Mouse (Mus musculus) thymus, postnatal 14 days (tissue): ENCODE data around the gene Pfkfb3.
A peak's percentile ranks its signal among the peaks of the same experiment; 100 is the strongest.
"Not testable (repeated sequence)": the region's sequence is repeated elsewhere in the genome, so short reads cannot be mapped to it uniquely, and the experiment has no call there.

Experiments used
- DNase-seq: peaks from one replicate; pipeline ENCODE4 v3.0.0; 2021

Gene Pfkfb3

DNA sequence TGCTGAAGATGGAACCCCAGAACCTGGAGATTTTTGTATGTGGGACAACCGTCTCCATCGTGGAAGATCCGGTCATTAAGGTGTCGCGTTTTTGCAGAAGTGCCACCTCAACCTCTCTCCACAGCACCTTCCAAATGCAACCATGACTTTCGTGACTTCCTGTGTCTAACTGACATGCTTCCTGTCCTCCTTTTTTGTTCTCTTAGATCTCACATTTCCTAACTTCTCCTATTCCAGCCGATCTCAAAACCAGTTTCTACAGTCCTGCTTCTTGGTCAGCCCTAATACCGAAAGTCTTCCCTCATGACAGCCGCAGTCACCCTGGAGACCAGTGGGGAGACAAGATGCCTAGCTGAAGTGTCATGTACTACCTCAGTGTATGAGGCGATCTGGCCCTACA is 5.4 kb downstream of the Pfkfb3 start:
- peak; percentile 40 for DNase-seq

DNA sequence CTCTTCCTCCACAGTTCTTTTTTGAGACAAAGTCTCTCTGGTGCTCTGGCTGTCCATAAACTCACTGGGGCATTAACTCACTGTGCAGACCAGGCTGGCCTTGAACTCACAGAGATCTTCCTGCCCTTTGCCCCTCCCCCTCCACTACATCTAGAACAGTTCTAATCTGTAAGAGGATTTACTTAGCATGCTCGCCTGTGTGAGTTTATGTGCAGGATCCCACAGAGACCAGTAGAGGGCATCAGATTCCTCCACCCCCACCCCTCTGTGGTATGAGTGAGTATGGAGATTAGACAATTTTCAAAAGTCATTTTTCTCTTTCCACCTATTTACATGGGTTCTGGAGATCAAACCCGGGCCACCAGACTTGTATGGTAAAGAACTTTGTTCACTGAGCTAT is 6.3 kb downstream of the Pfkfb3 start:
- DNase-seq, result peak; percentile 65

DNA sequence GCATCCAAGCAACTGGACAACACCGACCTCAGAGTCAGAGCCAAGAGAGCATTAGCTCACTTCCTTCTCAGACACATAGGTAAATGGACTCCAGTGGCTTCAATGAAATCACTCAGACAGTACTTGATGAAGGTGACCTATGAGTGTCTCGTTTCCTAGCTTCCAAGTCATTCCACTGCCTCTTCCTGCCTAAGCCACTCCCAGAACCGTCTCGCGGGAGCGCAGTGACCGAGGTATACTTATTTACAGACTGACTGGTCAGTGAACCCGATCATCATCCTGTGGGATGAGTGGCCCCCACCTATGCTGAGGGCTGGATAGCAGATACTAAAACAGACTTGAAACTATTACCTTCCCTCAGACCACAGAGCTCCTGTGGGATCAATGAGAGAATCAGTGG is 7.8 kb downstream of the Pfkfb3 start:
- no peak for DNase-seq

DNA sequence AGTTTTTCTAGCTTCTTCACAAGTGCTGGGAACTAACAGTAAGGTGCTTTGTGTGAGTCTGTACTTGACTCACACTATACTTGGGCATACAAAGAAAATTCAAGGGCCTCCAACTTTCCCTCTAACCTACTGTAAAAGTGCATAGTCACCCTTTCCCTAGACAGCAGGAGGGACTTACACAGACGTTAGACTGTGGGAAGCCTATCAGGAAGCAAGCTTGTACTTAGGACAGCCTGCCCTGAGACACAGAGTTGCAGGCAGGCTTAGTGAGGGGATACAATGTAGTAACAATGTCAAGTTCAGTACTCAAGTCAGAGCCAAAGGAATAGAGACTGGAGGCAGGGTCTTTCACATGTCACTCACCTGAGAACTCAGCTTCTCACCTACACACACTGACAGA is 8.5 kb downstream of the Pfkfb3 start:
- DNase-seq, result no peak

DNA sequence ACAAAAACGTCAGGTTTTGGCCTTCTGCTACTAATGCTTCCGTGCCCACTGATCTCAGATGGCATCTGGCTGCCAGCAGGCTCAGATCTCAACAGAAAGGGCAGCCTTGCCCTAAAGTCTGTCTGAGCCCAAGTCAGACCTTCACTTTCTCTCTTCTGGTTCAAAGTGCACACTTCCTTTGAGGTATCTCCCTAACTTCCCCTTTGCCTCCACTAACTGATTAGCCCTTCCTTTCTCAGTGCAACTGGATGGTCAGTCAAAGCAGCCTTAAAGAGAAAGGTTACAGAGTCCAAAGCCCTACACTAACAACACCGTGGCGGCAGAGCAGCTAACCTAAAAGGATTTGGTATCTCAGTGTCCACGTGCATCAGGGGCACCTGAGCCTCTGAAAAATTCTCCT is 9.5 kb downstream of the Pfkfb3 start:
- no peak for DNase-seq

DNA sequence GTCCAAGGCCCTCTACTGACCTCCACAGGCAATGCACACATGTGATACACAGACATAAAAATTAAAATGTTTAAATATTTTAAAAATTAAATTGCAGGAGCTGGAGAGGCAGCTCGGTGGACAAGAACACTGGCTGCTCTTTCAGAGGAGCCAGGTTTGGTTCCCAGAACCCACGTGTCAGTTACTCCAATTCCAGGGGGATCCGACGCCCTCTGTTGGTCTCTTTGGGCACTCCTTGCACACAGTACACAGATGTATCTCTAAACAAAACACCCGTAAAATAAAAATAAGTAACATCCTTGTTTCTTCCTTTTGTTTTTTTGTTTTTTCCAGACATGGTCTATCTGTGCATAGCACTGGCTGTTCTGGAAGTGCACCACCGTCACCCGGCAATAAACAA is 10.7 kb downstream of the Pfkfb3 start:
- no peak for DNase-seq

DNA sequence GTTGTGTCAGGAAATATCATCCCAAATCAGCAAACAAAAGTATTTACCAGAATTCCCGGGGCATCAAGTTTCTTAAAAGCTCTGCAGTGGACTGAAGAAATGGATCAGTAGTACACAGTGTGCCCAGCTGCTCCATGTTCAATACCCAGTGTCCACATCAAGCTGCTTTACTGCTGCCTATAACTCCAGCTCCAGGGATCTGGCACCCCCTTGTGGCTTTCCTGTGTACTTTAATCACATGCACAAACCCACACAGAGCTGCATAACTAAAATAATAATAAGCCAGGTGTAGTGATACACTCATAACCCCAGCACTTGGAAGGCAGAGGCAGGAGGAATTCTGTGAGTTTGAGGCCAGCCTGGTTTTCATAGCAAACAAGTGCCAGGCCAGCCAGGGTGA is 11.2 kb downstream of the Pfkfb3 start:
- peak; percentile 75 for DNase-seq

DNA sequence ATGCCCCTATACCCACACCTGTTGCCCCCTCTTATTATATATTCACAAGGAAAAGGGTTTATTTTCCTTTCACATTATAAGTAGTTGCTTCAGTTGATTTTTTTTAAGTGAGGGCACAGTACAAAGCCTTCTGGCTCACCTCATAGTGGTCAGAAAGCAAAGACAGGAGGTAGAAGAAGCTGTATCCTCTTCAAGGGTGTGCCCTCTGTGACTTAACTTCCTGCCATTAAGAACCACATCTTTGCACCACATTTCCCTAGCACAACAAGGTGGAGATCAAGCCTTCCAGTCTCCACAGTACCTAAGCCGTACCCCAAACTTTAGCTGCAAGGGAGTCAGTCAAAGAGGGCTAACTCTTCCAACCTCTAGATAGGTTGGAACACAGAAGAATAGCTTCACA is 11.8 kb downstream of the Pfkfb3 start:
- no peak for DNase-seq

DNA sequence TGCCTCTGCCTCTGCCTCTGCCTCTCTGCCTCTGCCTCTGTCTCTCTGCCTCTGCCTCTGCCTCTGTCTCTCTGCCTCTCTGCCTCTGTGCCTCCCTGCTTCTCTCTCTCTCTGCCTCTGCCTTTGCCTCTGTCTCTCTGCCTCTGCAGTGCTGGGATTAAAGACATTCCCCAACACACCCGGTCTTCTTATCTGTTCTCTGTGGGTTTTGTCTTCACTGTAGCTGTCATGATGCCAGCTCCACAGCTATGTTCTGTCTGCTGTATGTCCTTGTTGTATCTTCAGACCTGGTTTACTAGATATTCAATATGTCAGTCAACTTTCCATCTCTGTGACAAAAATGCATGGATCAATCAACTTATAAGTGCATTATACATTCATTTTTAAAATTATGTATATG is 12.3 kb downstream of the Pfkfb3 start:
- not testable (repeated sequence) for DNase-seq

DNA sequence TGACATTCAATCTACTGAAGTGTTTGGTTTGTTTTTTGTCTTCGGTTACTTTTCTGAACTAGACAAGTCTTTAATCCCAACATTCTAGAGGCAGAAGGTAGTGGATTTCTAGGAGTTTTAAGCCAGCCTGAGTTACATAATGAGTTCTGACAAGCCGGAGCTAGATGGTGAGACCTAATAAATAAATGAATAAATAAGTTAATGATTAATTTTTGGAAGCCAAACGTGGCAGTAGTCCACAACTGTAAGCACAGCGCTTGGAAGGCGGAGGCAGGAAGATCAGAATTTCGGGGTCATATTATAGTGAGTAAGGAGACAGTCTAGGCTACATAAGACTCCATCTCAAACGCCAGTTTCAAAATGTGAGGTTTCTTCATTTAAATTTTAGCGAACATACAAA is 17.9 kb downstream of the Pfkfb3 start:
- DNase-seq, result no peak

DNA sequence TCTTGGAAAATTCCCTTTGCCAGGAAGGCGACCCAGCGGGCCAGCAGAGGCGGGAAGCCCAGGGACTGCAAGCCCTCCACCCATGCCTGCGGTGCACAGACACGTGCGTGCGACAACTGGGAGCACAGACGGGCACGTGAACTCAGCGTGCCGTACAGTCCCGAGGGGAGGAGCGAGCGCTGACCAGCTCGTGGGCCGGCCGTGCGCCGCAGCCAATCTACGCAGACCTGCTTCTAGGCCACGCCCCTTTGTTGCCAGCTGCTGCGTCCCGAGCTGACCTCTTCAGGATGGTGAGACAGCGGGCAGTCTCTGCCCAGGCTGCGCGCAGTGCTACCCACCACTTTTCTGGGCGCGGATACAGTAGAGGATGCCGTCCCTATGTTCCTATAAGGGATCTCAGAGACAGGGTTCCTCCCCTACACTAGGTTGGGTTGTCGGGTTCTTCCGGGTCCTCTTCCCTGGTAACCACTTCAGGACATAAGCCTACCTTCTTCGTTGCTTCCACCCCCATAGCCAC is 18.4 kb downstream of the Pfkfb3 start:
- peak; percentile 68 for DNase-seq

DNA sequence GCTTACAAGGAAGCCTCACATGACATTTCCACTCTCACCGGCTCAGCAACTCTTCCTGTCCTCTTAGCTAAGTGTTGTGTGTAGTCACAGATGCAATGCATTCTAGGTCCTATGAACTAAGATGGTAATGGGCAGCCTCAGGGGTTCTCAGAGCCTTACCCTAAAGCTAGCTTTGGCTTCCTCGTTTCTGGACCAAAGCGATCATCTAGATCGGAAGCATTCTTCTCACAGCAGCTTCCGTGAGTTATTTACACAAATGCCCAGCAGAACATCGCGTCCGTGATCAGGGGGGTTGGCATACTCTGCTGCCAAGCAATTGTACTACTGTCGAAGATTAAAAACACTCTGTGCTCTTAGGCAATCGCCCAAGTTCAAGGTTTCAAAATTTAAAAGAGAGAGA is 19.1 kb downstream of the Pfkfb3 start:
- no peak for DNase-seq

DNA sequence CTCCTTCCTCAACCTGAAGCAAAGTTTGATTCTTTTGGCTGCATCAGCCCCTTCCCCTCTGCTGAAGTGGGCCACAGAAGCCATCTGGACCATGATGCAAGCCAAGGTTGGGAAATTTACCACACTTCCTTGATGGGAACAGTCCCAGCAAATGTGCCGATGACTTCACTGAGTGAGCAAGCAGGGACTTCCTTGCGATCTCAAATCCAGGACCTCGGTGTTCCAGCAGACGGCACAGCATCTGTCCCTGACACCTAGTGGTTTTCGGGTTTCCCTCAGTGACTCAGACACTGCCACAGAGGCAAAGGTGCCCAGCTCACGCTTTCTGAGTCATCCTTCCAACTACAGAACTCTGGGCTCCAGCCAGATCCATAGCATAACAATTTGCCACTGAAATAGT is 23.8 kb downstream of the Pfkfb3 start:
- no peak for DNase-seq

DNA sequence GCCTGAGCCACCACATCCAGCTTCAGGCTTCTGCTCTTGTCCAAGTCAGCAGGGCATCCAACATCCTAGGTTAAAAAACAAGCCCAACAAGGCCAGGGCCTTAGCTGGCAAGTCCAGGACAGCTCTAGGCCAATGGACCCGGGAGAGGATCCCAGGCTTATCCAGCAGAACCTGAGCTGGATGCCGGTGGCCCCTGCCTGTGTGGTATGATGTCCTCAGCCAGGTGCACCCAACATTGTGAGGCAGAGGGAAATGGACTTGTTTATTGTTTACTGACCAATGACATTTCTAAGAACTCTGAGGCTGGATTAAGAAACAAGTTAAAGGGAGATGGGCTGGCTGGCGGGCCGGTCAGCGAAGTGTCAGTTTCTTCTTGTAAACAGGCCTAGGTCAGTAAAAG is 27.8 kb downstream of the Pfkfb3 start:
- DNase-seq, result no peak

DNA sequence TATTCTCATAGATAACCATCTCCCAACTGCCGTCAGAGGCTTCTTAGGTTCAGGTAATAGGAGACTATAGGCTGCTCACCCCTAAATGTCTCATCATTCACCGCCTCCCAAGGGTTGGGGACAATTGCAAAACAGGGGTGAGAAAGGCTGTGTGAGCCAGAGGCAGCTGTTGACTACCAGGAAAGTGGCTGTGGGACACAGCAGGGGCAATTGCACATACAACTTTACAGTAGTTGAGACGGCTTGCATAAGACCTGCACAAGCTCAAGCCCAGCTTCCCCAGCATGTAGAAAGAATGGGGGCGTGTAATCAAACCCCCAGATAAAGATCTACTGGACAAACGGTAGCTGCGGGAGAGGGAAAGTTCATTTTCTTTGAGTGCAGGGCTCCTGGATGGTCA is 29.1 kb downstream of the Pfkfb3 start:
- DNase-seq, result no peak

DNA sequence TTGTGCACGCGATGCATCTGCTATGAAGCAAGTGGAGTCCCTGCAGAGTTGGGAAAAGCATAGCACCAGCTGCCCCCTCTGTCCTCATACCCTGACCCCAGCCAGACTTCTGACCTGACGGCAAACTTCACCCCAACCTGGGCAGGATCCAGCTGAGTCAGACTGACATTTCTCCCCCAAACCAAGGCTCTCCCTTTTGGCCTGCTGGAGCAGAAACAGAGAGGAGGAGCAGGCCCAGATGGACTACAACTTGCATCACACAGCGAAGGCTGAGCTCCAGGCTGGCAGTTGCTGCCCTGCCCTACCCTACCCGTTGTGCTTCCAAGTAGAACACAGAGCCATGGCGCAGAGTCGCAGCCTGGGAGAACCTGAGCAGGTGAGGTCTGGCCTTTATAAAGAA is 32.1 kb downstream of the Pfkfb3 start:
- no peak for DNase-seq

DNA sequence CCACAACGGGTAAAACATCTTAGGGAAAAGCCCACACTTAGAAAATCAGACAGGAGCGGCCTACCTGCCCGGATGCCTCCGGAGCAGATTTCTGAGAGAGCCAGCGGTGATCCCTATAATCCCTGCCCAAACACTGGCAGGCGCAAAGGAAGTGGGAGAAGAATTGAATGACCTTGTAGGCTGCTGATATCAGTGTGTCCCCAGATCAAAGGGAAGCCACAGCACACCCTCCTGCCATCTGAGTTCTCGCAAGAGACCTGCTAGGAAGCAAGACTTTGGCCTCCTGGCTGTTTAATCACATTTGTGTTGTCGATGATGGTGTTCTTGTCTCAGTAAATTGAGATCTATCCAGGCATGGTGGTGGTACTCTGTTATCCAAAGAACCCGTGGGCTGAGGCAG is 33.1 kb downstream of the Pfkfb3 start:
- DNase-seq, result no peak

DNA sequence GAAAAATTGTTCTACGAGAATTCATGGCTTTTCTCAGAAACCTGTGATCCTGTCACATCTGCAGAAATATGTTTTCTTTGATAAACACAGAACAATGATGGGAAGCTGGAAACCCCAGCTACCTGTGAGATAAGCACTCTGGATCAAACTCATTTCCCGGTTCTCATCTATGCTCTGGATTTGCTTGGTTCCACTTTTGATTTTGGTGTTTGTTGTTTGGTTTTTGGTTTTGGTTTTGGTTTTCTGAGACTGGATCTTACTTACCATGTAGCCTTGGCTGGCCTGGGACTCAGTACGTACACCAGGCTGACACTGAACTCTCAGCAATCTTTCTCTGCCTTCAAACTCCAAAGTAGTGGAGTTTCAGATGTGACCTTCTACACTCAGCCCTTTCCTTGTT is 38.0 kb downstream of the Pfkfb3 start:
- no peak for DNase-seq

DNA sequence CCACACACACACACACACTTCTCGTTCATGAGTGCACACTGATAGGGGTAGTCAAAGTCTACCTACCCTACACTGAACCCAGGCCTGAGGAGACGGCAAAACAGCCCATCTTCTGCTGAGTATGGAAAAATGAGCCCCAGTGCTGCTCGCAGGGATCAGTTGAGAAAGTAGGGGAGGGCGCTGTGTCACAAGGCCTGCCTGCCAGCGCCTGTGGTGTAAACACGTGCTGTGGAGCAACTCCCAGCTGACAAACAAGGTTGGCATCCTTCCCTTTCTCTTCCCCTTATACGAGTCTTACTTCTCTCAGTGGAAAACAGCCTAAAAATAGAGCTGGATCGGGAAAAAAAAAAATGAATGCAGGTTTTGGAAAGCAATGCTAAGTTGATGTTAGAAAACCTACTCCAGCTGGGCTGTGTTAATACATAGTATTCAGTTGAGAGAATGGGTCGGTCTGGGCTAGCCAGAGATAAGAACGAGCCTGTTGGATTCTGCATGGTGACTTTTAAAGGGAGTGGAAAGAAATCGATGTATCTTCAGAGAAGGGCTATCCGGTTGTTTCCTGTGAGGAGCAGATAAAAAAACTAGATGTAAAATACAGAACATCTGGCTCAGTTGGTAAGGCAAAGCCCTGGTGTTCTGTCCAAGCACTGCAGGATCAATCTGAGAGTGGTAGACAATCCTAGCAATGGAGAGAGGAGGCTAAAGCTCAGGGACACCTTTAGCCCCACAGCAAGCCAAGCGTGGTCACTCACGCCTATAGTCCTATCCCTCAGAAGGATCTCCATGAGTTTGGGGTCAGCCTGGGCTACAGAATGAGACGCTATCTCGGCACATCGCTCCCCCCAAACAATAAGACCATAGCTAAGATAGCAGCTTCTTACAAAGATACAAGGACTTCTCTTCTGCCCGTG is 40.6 kb downstream of the Pfkfb3 start:
- DNase-seq, result no peak

DNA sequence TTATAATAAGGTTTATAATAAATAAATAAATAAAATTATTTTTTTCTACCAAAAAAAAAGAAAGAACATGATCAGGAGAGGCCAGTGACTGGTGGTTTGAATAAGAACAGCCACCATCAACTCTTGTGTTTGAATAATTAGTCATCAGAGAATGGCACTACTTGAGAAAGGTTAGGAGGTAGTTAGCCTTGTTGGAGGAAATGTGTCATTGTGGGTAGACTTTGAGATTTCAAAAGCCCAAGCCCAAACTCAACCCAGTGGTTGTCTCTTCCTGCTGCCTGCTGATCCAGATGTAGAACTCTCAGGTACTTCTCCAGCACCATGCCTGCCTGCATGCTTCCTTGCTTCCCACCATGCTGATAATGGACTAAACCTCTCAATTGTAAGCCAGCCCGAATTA is 41.8 kb downstream of the Pfkfb3 start:
- DNase-seq, result no peak

DNA sequence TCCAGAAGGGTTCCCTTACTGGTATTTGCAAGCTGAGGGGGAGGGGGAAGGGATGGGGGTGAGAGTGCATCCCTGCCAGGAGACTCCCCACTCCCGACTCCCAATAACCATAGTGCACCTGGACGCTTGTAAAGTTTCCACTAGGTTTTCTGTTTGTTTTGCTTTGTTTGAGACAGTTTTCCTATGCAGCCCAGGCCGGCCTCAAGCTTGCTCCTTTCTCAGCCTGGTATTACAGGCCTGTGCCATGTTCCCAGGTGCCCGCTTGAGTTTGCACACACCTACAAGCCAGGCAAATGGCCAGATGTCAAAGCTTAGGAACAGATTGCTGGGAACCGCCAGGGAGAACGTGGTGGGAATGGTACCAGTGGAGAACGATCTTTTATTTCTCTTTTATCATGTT is 50.1 kb downstream of the Pfkfb3 start:
- DNase-seq, result no peak

DNA sequence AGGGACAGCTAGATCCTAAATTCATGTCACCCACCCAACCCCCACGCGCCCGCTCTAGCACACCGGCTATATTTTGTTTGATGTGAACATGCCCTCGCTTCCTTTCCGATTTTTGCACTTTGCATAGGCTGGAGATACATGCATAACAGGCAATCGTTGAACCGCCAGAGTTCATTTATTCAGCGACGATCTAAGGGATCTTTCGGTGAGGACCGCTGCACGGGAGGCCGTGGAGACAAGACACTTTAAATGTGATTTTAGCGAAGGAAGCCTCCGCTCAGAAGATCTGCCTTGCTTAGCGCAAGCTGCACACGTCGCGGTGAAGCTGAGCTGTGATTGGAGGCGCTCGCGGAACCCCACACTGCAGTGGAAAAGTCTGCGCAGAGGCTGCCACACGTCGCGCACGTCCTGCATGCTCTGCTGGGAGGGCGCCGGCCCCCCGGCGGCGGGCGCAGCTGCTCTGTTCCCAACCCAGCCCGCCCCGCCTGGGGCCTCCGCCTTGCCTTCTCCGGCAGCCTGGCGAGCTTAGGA is 50.9 kb downstream of the Pfkfb3 start:
- peak; percentile 90 for DNase-seq

DNA sequence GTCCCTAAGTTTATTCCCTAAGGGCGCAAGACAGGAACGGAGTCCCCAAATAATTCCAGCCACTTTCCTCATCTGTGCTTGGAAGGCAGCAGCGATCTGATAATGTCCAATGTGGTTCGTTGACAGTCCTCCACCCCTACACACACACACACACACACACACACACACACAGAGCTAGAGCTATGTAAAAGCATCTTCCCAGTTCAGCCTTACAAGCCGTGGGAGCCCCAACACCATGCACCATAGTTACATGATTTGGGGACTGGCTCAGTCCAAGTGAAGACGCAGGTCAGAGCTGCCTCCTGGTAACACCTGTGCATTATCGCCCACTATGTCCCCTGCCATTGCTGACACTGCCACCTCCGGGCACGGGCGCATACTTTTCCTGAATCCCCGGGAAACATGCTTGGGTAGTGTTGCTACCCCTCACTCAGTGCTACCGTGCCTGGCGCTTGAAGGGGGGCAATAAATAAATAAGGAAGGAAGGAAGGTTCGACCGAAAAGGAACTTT is 51.6 kb downstream of the Pfkfb3 start:
- DNase-seq, result peak; percentile 42
